ENCODE assay signal across 29 mouse cellular contexts in the genomic region with DNA sequence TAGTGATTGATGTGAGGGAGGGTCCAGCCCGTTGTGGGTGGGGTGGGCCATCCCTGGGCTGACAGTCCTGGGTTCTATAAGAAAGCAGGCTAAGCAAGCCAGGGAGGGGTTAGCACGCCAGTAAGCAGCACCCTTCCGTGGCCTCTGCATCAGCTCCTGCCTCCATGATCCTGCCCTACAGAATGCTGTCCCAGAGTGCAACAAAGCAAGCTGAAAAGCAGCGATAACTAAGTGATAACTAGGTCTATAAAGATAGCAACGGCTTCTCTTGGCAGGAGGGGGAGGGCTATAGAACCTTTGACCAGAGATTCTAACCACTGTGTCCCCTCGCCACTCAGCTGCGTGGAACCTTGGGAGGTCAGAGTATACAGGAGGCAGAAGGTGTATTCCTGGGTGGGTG. TPM values are rescaled to one million over a fixed set of nuclear protein-coding genes. Genes with fewer than 3 reads are reported as not detected.
DNase-seq lines count a peak whose midpoint lies in the region; ATAC-seq lines count a peak whose summit lies in the region.
"Had no signal": no experiment of that assay in that cellular context is flagged by ENCODE, and none has a peak within 500 bp of the region (broad histone marks: within the 10 kb centered on the region; RNA-seq: fewer than 3 reads in every experiment).

No protein-coding gene starts in this region.

- peaks cover 13% of the 10 kb centered on the region for H3K27me3 ChIP-seq in forebrain, embryonic 10.5 days (ENCODE audit: poor library complexity, severe bottlenecking)
- no peaks in the 10 kb centered on the region for H3K27me3 ChIP-seq in forebrain, embryonic 15.5 days
- H3K27me3 ChIP-seq in intestine, embryonic 16.5 days (replicated peaks; ENCODE audit: control insufficient read depth, insufficient read depth, low read length): no peaks in the 10 kb centered on the region
- H3K27me3 ChIP-seq in liver, embryonic 13.5 days: no peaks in the 10 kb centered on the region
- H3K27me3 ChIP-seq: embryonic facial prominence, embryonic 15.5 days; limb, embryonic 15.5 days; lung, embryonic 15.5 days; midbrain, embryonic 15.5 days; neural tube, embryonic 15.5 days had no signal

- peaks cover 32% of the 10 kb centered on the region for H3K36me3 ChIP-seq in forebrain, embryonic 10.5 days (replicated peaks)
- no peaks in the 10 kb centered on the region for H3K36me3 ChIP-seq in forebrain, embryonic 15.5 days
- H3K36me3 ChIP-seq in intestine, embryonic 16.5 days (ENCODE audit: control insufficient read depth, insufficient read depth, low read length): peaks cover 4% of the 10 kb centered on the region; the same call in 1 of the 2 replicates
- H3K36me3 ChIP-seq in liver, embryonic 13.5 days: peaks cover 30% of the 10 kb centered on the region
- H3K36me3 ChIP-seq: hindbrain, embryonic 12.5 days; midbrain, embryonic 15.5 days; neural tube, embryonic 15.5 days had no signal

- no peak for DNase-seq in forebrain, embryonic 10.5 days (ENCODE audit: extremely low spot score, low spot score)
- peak; percentile 48 for DNase-seq in liver, embryonic 13.5 days
- DNase-seq in MN1 (ENCODE audit: low spot score): no peak
- no peak for DNase-seq in spleen, adult 18-20 months
- no peak for DNase-seq in kidney, adult 11 months
- DNase-seq: adrenal gland, postnatal 10 days; cerebellum, adult 8-10 months; cerebellum, postnatal 25 days; heart, postnatal 14 days; kidney, adult 8-10 months; kidney, postnatal 4 days; retina, postnatal 1 day; right cerebral cortex, postnatal 25 days; thymus, adult 18-20 months; thymus, postnatal 25 days had no signal

- 91% methylated on average over 7 of the region's 7 CpGs for WGBS in forebrain, embryonic 10.5 days
- WGBS in forebrain, embryonic 15.5 days: 92% methylated on average over 7 of the region's 7 CpGs
- WGBS in intestine, embryonic 16.5 days: 72% methylated on average over 7 of the region's 7 CpGs
- WGBS in liver, embryonic 13.5 days (ENCODE audit: insufficient replicate concordance): 32% methylated on average over 7 of the region's 7 CpGs

- peak overlapping the region; percentile 12; the same call in 1 of the 2 replicates for H3K27ac ChIP-seq in forebrain, embryonic 10.5 days
- H3K27ac ChIP-seq in forebrain, embryonic 15.5 days (replicated peaks): no peak overlapping the region
- peak overlapping the region; percentile 44 for H3K27ac ChIP-seq in intestine, embryonic 16.5 days (ENCODE audit: low read length)
- H3K27ac ChIP-seq in liver, embryonic 13.5 days: peak overlapping the region; percentile 92
- H3K27ac ChIP-seq: embryonic facial prominence, embryonic 10.5 days; embryonic facial prominence, embryonic 15.5 days; hindbrain, embryonic 12.5 days; kidney, postnatal 0 days; limb, embryonic 10.5 days; limb, embryonic 15.5 days; lung, embryonic 15.5 days; midbrain, embryonic 15.5 days; neural tube, embryonic 15.5 days had no signal

- H3K4me3 ChIP-seq in forebrain, embryonic 10.5 days: no peak overlapping the region
- no peak overlapping the region for H3K4me3 ChIP-seq in forebrain, embryonic 15.5 days
- H3K4me3 ChIP-seq in intestine, embryonic 16.5 days (ENCODE audit: low read length): no peak overlapping the region
- H3K4me3 ChIP-seq in liver, embryonic 13.5 days (replicated peaks): peak overlapping the region; percentile 15
- H3K4me3 ChIP-seq: embryonic facial prominence, embryonic 10.5 days; embryonic facial prominence, embryonic 15.5 days; hindbrain, embryonic 12.5 days; limb, embryonic 10.5 days; limb, embryonic 15.5 days; lung, embryonic 15.5 days; midbrain, embryonic 15.5 days; neural tube, embryonic 15.5 days had no signal

- H3K9ac ChIP-seq in forebrain, embryonic 15.5 days (replicated peaks): no peak overlapping the region
- no peak overlapping the region for H3K9ac ChIP-seq in intestine, embryonic 16.5 days (ENCODE audit: low read depth, low read length)
- peak overlapping the region; percentile 52 for H3K9ac ChIP-seq in liver, embryonic 13.5 days
- H3K9ac ChIP-seq: embryonic facial prominence, embryonic 15.5 days; hindbrain, embryonic 12.5 days; limb, embryonic 15.5 days; lung, embryonic 15.5 days; midbrain, embryonic 15.5 days; neural tube, embryonic 15.5 days had no signal

- H3K4me1 ChIP-seq in forebrain, embryonic 10.5 days: peaks cover 77% of the 10 kb centered on the region
- peaks cover 31% of the 10 kb centered on the region for H3K4me1 ChIP-seq in forebrain, embryonic 15.5 days
- peaks cover 49% of the 10 kb centered on the region for H3K4me1 ChIP-seq in intestine, embryonic 16.5 days (ENCODE audit: control insufficient read depth, insufficient read depth, low read length)
- peaks cover 88% of the 10 kb centered on the region for H3K4me1 ChIP-seq in liver, embryonic 13.5 days (replicated peaks)

- no peak for ATAC-seq in forebrain, embryonic 15.5 days (replicated peaks)
- ATAC-seq in intestine, embryonic 16.5 days: peak; percentile 38
- ATAC-seq in liver, embryonic 13.5 days (ENCODE audit: low read depth): peak; percentile 60
- ATAC-seq in megakaryocyte progenitor cell, adult 5-6 weeks (replicated peaks; ENCODE audit: poor library complexity): peak; percentile 42
- ATAC-seq: activated CD4-positive, CD25-positive, alpha-beta regulatory T cell, adult 4 months; forebrain, embryonic 16.5 days; midbrain, embryonic 15.5 days had no signal

- H3K9me3 ChIP-seq in forebrain, embryonic 10.5 days: no peaks in the 10 kb centered on the region
- no peaks in the 10 kb centered on the region for H3K9me3 ChIP-seq in forebrain, embryonic 15.5 days
- H3K9me3 ChIP-seq in intestine, embryonic 16.5 days (ENCODE audit: control insufficient read depth, low read length): no peaks in the 10 kb centered on the region
- H3K9me3 ChIP-seq in liver, embryonic 13.5 days (replicated peaks): no peaks in the 10 kb centered on the region
- H3K9me3 ChIP-seq: embryonic facial prominence, embryonic 10.5 days; embryonic facial prominence, embryonic 15.5 days; hindbrain, embryonic 12.5 days; limb, embryonic 10.5 days; limb, embryonic 15.5 days; lung, embryonic 15.5 days; midbrain, embryonic 15.5 days; neural tube, embryonic 15.5 days had no signal

- H3K4me2 ChIP-seq in forebrain, embryonic 15.5 days (replicated peaks): no peak overlapping the region
- H3K4me2 ChIP-seq in intestine, embryonic 16.5 days (ENCODE audit: low read depth, low read length): no peak overlapping the region
- H3K4me2 ChIP-seq in liver, embryonic 13.5 days: peak overlapping the region; percentile 90
- H3K4me2 ChIP-seq: embryonic facial prominence, embryonic 15.5 days; hindbrain, embryonic 12.5 days; limb, embryonic 15.5 days; lung, embryonic 15.5 days; midbrain, embryonic 15.5 days; neural tube, embryonic 15.5 days had no signal

RNA-seq across cellular contexts. Expression of a gene that starts 4.9 kb away (rescaled TPM):
- 59.3 and 66.1 TPM in 2 replicates for polyA plus RNA-seq in forebrain, embryonic 10.5 days (2016; fragmentation: Nextera tagmentation; extraction: Ambion mirVana)
- 48.2 and 52.7 TPM in 2 replicates for polyA plus RNA-seq in forebrain, embryonic 15.5 days (2015; fragmentation: Nextera tagmentation; extraction: Ambion mirVana)
- 81.0 and 95.2 TPM in 2 replicates for polyA plus RNA-seq in intestine, embryonic 16.5 days (2015; fragmentation: Nextera tagmentation; extraction: Ambion mirVana)
- 42.2 and 44.1 TPM in 2 replicates for polyA plus RNA-seq in liver, embryonic 13.5 days (2015; fragmentation: Nextera tagmentation; extraction: Ambion mirVana)
- total RNA-seq in megakaryocyte progenitor cell, adult 5-6 weeks (2015): 20.9 and 23.3 TPM in 2 replicates
- total RNA-seq in megakaryocyte progenitor cell, adult 5-6 weeks (2017): 20.6 and 29.3 TPM in 2 replicates
